Mouse (Mus musculus) cerebellum, adult 2 months (tissue): ENCODE data around the gene Lhfpl3.

ENCODE experiments used
- CTCF ChIP-seq: fragments of 200-500 bp; IDR thresholded peaks from 2 replicates; pipeline ENCODE4 v1.5.1; 2011; ENCODE audit warnings: low read depth, mild to moderate bottlenecking, control low read depth, low read length, moderate library complexity, borderline replicate concordance; ENCODE audit not compliant: insufficient read depth
- POLR2A ChIP-seq: fragments of 200-500 bp; IDR thresholded peaks from 2 replicates; pipeline ENCODE4 v1.6.1; 2011; ENCODE audit warnings: low read length, control low read depth, borderline replicate concordance; ENCODE audit not compliant: insufficient read depth

DNA sequence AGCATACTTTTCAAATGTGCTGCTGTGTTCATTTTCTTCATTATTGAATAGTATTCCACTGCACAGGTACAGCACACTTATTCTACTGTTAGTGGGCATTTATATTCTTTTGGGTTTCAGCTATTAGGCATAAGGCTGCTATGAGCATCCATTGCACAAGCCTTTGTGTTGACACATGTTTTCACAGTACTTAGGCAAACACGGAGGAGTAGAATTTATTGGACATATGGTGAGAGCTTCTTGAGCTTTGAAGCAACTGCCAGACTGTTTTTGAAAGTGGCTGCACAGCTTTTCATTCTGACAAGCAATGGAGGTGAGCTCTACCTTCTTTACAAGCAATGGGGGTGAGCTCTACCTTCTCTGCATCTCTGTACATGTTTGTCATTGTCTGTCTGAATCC is 49.5 kb downstream of the Lhfpl3 start:
- TF ChIP-seq CTCF (no peak), POLR2A (no peak)
